Mouse (Mus musculus) A20 (cell line): ENCODE results near the gene Cdkl4.

Experiments used
- DNase-seq: peaks from one replicate; pipeline ENCODE4 v3.0.0-alpha.2; 2011; ENCODE audit warnings: low read depth, low spot score

Gene Cdkl4

GRCm38 (mm10) chr17:80517244-80517643 is 60.4 kb downstream of the Cdkl4 start:
- peak; percentile 45 for DNase-seq

DNA sequence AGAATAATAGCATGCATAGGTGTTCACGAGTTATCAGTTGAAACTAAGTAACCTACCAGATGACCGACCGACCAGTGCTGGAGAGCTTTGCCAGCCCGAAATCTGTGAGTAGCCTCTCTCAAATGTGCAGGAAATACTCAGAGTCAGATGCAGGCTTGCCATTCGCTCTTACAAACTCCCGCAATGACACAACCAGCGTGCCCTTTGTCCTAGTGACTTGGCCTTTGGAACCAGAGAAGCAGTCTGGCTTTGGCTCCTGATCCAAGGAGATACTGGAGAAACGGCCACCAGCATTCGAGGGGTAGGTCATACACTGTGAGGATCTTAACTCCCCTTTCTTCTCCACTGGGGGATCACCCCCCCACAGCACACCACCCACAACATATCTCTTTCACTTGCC is 61.7 kb downstream of the Cdkl4 start:
- DNase-seq = no peak

GRCm38 (mm10) chr17:80515513-80515912 is 62.1 kb downstream of the Cdkl4 start:
- no peak for DNase-seq

DNA sequence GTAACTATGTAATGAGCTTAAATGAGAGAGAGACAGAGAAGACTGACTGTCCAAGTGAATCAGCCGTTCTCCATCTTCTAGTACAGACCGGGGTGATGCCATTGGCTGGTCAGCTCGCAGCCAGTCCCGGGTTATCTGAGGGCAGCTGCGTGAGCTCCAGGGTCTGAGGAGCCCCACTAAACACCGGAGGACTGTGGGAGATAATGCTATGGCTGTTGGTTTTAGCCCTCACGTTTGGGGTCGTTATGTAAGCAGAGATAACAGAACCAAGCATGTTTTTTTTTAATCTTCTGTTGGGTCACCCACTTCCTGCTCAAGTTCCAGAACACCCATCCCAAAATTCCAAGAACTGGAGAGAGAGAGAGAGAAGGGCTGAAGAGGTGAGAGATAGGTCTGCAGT is 63.8 kb downstream of the Cdkl4 start:
- DNase-seq = no peak

GRCm38 (mm10) chr17:80510459-80510855 is 67.2 kb downstream of the Cdkl4 start:
- no peak for DNase-seq

- DNase-seq = no peak
Measured at GRCm38 (mm10) chr17:80509494-80510458, 67.8 kb downstream of the Cdkl4 start.

- DNase-seq = no peak
Measured at GRCm38 (mm10) chr17:80505766-80506165, 71.8 kb downstream of the Cdkl4 start.

DNA sequence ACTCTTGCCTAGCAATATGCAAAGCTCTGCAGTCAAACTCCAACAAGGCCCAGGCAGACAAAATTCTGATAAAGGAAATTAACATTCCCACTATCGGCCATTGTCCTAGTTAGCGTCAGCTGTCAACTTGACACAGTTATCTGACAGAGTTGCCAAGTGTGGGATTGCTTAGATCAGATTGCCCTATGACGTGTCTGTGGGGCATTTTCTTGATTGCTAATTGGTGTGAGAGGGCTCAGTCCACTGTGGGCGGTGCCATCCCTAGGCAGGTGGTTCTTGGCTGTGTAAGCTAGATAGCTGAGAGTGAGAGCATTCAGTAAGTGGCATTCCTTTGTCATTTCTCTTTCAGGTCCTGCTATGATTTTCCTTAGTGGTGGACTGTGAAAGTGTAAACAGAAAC is 72.3 kb downstream of the Cdkl4 start:
- DNase-seq = no peak

DNA sequence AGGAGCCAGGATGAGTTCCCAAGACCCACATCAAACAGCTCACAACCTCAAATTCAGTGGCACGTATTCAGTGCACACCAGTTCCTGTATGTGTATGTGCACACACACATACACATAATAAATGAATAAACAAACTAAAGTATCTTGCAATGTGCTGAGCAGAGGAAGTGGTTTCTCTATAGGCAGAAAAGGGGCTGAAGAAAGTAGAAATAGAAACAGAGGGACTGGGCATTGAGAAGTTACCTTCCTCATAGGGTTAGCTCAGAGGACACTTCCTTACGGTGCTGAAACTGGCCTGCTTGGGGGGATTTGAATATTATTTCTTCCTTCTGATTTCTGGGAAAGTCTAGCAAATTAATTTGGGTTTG is 75.8 kb downstream of the Cdkl4 start:
- DNase-seq = peak; percentile 47

DNA sequence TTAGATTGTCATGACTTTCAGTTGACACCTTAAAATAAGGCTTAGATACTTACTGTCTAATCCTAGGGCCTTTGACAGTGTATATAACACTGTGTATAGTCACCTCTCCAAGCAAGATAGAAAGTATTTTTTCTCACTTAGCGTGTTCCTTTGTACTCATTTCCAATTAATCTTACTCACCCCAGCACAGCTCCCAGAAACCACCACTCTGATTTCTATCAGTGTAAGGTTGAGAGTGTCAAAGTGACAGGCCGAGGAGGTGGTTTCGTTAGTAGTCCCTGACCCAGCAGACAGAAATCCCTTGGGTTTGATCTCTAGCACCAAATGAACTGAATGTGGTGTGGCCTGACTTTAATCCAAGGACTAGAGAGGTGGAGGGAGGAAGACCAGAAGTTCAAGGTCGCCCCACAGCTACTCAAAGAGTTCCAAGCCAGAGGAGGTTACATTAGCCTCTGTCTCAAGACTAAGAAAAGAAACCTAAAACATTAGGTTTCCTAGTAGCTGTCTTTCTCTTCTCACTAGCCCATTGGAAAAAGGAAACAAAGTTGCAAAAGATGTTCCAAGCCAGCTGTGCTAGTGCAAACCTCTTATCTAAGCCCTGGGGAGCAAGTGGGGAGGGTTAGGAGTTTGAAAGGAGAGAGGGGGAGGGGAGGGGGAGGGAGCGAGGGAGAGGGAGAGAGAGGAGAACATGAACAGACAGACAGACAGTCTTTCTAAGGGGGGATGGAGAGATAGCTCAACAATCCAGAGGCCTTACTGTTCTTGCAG is 76.4 kb downstream of the Cdkl4 start:
- no peak for DNase-seq

DNA sequence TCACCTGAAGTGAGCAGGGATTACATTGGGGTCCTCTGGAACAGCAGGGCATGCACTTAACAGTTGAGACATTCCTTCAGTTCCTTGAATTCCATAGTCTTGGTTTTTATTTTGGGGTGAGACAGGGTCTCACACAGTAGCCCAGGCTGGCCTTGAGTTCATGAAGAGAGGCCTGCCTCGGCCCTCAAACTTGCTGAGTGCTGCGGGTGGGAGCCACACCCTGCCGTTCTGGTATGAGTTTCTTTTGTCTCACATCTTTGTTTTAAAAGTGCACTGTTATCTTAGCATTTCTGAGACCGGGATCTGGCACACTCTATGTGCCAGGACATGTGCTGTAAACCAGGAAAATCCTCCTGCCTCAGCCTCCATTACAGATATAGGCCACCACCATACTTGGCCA is 77.6 kb downstream of the Cdkl4 start:
- DNase-seq = no peak

- peak; percentile 84 for DNase-seq
Measured at GRCm38 (mm10) chr17:80498600-80499268, 78.9 kb downstream of the Cdkl4 start.

DNA sequence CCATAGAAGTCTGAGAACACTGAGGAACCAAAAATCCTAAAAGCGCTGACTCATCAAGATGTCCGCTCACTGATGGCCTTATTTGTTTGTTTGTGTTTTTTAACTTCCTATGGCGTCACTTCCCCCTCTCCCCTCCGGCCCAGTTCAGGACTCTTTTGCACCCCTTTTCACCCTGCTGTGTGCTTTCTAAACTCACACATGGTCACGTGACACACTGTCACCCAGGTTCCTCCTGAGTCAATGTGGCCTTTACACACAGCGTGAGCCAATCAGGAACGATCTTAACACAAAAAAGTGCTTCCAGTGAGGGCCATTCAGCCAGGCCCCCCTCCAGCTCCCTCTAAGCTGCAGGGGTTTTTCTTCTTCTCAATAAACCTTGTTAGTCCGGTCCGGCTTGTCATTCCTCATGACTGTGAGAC is 80.4 kb downstream of the Cdkl4 start:
- DNase-seq = peak; percentile 15

DNA sequence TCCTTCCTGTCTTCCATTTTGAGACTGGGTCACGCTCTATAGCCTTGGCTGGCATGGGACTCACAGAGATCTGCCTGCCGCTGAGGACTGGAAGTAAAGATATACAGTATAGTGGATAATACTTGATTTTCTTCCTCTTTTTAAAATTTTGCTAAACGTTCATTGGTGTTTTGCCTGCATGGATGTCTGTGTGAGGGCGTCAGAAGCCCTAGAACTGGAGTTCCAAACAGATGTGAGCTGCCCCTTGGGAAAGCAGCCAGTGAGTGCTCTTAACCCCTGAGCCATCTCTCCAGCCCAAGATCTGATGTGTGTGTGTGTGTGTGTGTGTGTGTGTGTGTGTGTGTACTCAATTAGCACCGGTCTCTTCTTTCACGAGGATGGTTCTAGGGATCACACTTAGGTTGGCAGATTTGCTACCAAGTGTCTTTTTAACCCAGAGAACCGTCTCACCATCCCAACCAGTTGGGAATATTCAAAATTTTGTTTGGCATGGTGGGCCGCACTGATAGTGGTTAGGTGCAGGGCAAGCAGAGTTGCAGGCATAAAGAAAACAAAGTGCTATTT is 80.9 kb downstream of the Cdkl4 start:
- no peak for DNase-seq

GRCm38 (mm10) chr17:80496185-80496584 is 81.4 kb downstream of the Cdkl4 start:
- DNase-seq = no peak

DNA sequence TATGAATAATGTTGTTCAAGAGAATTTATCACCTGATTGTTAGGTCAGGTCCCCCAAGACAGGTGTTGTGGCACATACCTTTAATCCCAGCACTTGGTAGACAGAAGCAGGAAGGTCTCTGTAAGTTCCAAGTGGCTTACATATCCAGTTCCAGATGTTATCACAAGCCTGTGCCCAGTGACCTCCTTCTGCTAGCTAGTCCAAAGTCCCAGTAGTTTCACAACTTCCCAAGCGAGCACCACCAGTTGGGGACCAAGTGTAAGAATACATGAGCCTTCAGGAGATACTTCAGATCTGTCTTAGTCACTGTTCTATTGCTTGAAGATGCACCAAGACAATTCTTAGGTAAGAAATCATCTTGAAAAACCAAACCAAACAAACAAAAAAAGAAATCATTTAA is 83.7 kb downstream of the Cdkl4 start:
- DNase-seq = no peak

- no peak for DNase-seq
Measured at GRCm38 (mm10) chr17:80492811-80493210, 84.8 kb downstream of the Cdkl4 start.

DNA sequence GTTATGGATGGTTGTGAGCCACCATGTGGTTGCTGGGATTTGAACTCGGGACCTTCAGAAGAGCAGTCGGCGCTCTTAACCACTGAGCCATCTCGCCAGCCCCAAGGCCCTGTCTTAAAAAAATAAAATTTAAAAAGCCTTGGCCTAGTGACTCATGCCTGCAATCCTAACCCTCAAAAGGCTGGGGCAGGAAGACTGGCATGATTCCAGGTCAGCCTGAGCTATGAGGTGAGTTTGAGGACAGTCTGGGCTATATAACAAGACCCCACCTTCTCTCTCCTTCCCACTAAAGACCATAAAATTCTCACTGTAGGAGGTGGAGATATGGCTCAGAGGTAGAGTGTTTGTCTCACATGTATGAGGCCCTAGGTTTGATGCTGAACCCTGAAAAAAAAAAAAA is 85.3 kb downstream of the Cdkl4 start:
- DNase-seq = no peak

GRCm38 (mm10) chr17:80490166-80490565 is 87.4 kb downstream of the Cdkl4 start:
- no peak for DNase-seq

GRCm38 (mm10) chr17:80488918-80489317 is 88.7 kb downstream of the Cdkl4 start:
- DNase-seq = no peak

DNA sequence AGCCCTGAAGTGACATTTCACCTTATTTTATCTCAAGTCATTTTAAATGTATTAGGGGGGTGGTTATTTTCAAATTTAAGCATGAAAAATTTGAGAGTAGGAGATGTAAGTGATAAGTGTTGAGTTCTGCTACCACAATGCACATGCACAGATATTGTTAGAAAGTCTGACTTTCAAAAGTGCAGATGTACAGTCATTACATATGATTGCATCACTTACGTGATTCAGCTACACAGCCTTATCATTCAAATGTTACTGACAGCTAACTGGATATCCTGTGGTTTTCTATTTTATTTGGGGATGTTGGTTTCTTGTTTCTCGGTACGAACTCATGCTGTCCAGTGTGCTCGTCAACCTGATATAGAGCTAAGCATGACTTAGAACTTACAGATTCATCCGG is 92.5 kb downstream of the Cdkl4 start:
- no peak for DNase-seq

DNA sequence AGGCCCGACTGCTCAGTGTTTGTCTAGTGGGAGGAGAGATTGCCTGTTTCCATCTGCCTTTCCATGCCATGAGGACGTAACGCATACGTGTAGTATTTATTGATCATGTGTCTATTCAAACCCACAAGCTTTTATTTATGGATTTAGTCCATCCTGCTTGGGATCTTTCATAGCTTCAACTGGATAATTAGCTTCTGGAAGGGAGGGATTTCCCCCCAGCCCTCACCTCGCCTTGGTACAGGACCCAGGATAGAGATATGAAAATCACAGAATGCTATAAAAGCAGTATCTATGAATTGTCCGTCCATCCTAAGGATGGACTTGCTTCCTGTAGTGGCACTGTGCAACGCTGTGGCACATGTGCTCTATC is 96.8 kb downstream of the Cdkl4 start:
- DNase-seq = peak; percentile 65
